Mouse (Mus musculus) embryonic facial prominence, embryonic 11.5 days (tissue): ENCODE measurements around the gene Cdh11. TPM values are rescaled to one million over a fixed set of nuclear protein-coding genes. Genes with fewer than 3 reads are reported as not detected.

Experiments used
- ATAC-seq: fragments of 200-750 bp; cut with Nextera tagmentation; replicated peaks from 2 replicates; pipeline ENCODE4 v1.8.0; 2017; ENCODE audit warnings: low read depth; ENCODE audit not compliant: insufficient number of reproducible peaks, low FRiP score, low TSS enrichment
- DNase-seq: peaks from one replicate; pipeline ENCODE4 v3.0.0-alpha.2; 2015; ENCODE audit warnings: low spot score
- H3K27ac ChIP-seq: fragments of 300-500 bp; sonication (generic); replicated peaks from 2 replicates; pipeline ENCODE4 v1.5.1; 2014; ENCODE audit warnings: mild to moderate bottlenecking, low read depth, low read length, control low read depth
- H3K27me3 ChIP-seq: fragments of 300-500 bp; sonication (generic); 2 replicates; pipeline ENCODE4 v1.6.1; 2014; ENCODE audit warnings: mild to moderate bottlenecking, low read length, moderate library complexity, mixed read lengths; ENCODE audit not compliant: control insufficient read depth, insufficient read depth
- H3K36me3 ChIP-seq: fragments of 300-500 bp; sonication (generic); replicated peaks from 2 replicates; pipeline ENCODE4 v1.6.1; 2014; ENCODE audit warnings: low read depth, mild to moderate bottlenecking, low read length, moderate library complexity, mixed read lengths; ENCODE audit not compliant: control insufficient read depth, insufficient read depth
- H3K4me1 ChIP-seq: fragments of 300-500 bp; sonication (generic); 2 replicates; pipeline ENCODE4 v1.6.1; 2014; ENCODE audit warnings: low read length, mixed read lengths; ENCODE audit not compliant: control insufficient read depth, insufficient read depth
- H3K4me2 ChIP-seq: fragments of 300-500 bp; sonication (generic); 2 replicates; pipeline ENCODE4 v1.6.1; 2014; ENCODE audit warnings: low read depth, mild to moderate bottlenecking, control low read depth, low read length, moderate library complexity
- H3K4me3 ChIP-seq: fragments of 300-500 bp; sonication (generic); 2 replicates; pipeline ENCODE4 v1.5.1; 2014; ENCODE audit warnings: low read depth, low read length, control low read depth
- H3K9ac ChIP-seq: fragments of 300-500 bp; sonication (generic); replicated peaks from 2 replicates; pipeline ENCODE4 v1.6.1; 2014; ENCODE audit warnings: mild to moderate bottlenecking, control low read depth, low read length
- H3K9me3 ChIP-seq: fragments of 300-500 bp; sonication (generic); replicated peaks from 2 replicates; pipeline ENCODE4 v1.6.1; 2016; ENCODE audit warnings: mild to moderate bottlenecking, low read length, inconsistent platforms, mixed read lengths; ENCODE audit not compliant: control insufficient read depth
- WGBS: fragments of 180-500 bp; shearing (Covaris S2); extraction: QIAGEN DNeasy Blood & Tissue Kit; methylation state at CpG from one replicate; pipeline ENCODE4 v1.1.7; 2014; 5-methylcytosine and 5-hydroxymethylcytosine counted together
- microRNA-seq: library from miRNA; unstranded; fragments of <30 nt; microRNA quantifications from one replicate; pipeline ENCODE4, GENCODE M21; 2016; ENCODE audit warnings: borderline number of aligned reads
- polyA plus RNA-seq: library from polyadenylated mRNA; unstranded; fragments of >200 nt; fragmentation: Nextera tagmentation; extraction: Ambion mirVana; gene quantifications from 2 replicates; pipeline ENCODE4 v1.2.1, GENCODE M21; 2014

Cdh11 gene
- polyA plus RNA-seq, 1 experiment from 2014 or later: 192 TPM

DNA sequence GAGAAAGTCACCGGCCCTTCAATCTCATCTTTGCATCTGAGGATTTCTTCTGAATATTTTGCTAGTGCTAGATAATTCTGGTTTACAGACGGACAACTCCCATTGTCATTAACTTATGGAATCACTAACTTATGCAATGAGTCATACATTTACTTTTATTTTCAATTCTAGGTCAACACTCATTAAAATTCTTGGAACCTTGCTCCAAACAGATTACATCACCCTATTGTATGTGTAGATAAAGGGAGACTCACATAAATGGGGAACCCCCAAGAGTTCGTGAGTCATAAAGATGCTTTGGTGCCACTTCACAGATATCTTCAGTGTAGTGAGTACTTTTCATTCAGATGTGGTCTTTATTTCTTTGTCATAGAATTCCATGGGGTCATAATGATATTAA lies 158.3 kb downstream of the Cdh11 start:
- no peak for DNase-seq
- Histone ChIP-seq H3K27me3 (no peaks in the 10 kb centered on the region), H3K27ac (no peak overlapping the region), H3K9me3 (no peaks in the 10 kb centered on the region), H3K4me2 (no peak overlapping the region), H3K4me1 (no peaks in the 10 kb centered on the region), H3K9ac (no peak overlapping the region), H3K36me3 (no peaks in the 10 kb centered on the region), H3K4me3 (no peak overlapping the region)
- 87% methylated on average over 3 of the region's 3 CpGs for WGBS
- ATAC-seq: no peak

DNA sequence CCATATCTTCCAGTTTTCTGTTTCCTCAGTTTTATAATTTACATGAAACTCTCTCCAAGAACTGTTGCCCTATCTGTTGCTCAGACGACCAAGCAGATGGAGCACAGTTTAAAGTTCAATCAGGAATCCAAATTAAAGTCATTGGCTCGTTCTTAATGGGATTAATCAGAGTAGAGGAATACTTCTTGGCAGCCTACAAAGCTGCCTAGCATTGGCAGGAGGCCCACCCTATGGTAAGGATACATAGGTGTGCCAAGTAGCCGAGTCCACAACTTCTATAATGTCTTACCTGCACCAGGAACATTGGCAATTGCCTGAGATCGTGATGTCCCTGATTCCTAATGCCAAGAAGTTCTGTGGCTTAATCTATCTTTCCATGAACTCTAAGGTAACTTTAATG lies 173.3 kb downstream of the Cdh11 start:
- no peak overlapping the region for H3K9ac ChIP-seq
- no peaks in the 10 kb centered on the region for H3K9me3 ChIP-seq
- H3K27ac ChIP-seq: no peak overlapping the region
- no peaks in the 10 kb centered on the region for H3K36me3 ChIP-seq
- H3K4me1 ChIP-seq: no peaks in the 10 kb centered on the region
- DNase-seq (no peak), ATAC-seq (no peak)
- H3K4me3 ChIP-seq: no peak overlapping the region
- no peak overlapping the region for H3K4me2 ChIP-seq
- no peaks in the 10 kb centered on the region for H3K27me3 ChIP-seq
- WGBS: 78% methylated on average over 4 of the region's 4 CpGs

DNA sequence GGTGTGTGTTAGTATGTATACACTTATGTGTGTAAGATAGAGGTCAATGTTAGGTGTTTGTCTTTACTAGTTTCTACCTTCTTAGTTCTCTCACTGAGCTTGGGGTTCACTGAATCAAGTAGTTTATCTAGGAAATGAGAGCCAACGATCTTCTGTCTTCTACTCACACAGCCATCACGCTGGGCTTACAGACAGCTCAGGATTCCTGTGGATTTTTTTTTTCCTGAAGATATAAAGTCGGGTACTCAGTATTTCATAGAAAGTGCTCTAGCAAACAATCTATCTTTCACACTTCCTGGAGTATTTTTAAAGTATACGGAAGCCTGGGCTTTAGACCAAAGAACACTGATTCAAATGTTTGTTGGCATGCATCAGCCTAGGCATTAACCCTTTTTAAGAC lies 184.1 kb downstream of the Cdh11 start:
- no peak for DNase-seq
- no peak for ATAC-seq
- no peaks in the 10 kb centered on the region for H3K9me3 ChIP-seq
- H3K36me3 ChIP-seq: no peaks in the 10 kb centered on the region
- WGBS: 77% methylated on average over 4 of the region's 4 CpGs
- no peak overlapping the region for H3K4me2 ChIP-seq
- no peaks in the 10 kb centered on the region for H3K4me1 ChIP-seq
- no peaks in the 10 kb centered on the region for H3K27me3 ChIP-seq
- no peak overlapping the region for H3K9ac ChIP-seq
- no peak overlapping the region for H3K27ac ChIP-seq
- H3K4me3 ChIP-seq: no peak overlapping the region

DNA sequence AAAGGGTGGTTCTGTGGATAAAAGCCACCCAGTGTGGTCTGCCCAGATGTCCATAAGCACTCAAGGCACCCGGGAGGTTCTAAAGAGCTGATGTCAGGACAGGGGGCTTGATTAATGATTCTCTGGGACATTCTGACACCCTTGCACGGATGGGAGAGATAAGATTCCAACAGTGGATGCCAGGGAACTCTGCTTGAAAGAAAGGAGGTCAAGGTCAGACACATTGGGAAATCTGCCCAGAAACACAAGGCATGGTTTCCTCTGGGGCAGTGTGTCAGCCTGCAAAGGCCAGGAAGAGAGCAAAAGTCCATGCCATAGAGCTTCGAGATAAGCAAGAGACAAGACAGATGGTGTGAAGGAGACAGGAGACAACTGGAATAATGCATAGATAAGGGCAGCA lies 188.9 kb downstream of the Cdh11 start:
- no peak for ATAC-seq
- no peak overlapping the region for H3K9ac ChIP-seq
- H3K4me1 ChIP-seq: no peaks in the 10 kb centered on the region
- H3K4me2 ChIP-seq: no peak overlapping the region
- no peaks in the 10 kb centered on the region for H3K36me3 ChIP-seq
- 54% methylated on average over 3 of the region's 3 CpGs for WGBS
- DNase-seq: no peak
- H3K9me3 ChIP-seq: no peaks in the 10 kb centered on the region
- no peak overlapping the region for H3K4me3 ChIP-seq
- H3K27me3 ChIP-seq: no peaks in the 10 kb centered on the region
- no peak overlapping the region for H3K27ac ChIP-seq

DNA sequence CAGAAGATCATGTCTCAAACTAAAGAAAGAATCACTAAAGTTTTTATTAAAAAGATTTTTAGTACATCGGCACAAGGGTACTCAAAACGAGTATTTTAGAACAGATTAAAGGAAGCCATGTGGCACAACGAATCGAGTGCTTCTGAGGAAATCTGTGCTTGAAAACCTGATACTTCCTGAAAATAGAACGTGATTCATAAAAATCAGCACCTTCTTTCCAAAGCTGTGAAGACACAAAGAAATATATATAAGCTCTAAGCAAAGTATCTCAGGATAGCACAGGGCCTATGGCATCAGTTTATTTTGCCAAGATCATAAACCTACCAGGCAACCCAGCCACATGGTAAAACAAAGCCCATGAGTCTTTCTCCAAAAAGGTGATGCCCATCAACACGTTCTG lies 191.5 kb downstream of the Cdh11 start:
- Histone ChIP-seq H3K27ac (no peak overlapping the region), H3K4me2 (no peak overlapping the region), H3K36me3 (no peaks in the 10 kb centered on the region), H3K9ac (no peak overlapping the region), H3K27me3 (no peaks in the 10 kb centered on the region), H3K4me1 (no peaks in the 10 kb centered on the region), H3K9me3 (no peaks in the 10 kb centered on the region), H3K4me3 (no peak overlapping the region)
- 84% methylated on average over 6 of the region's 6 CpGs for WGBS
- DNase-seq (no peak), ATAC-seq (no peak)

Small RNA genes within 50 kb of the gene (microRNA-seq; reads per million reads assigned to microRNA genes)
- gene Gm26301: not detected
